Comparison of ENCODE assay signal across 29 mouse cellular contexts in genomic region chr13:95378696-95379095, GRCm38 (mm10). TPM values are rescaled to one million over a fixed set of nuclear protein-coding genes. Genes with fewer than 3 reads are reported as not detected.
A peak's percentile ranks its signal among the peaks of the same experiment; 100 is the strongest.
DNase-seq lines count a peak whose midpoint lies in the region.
"Had no signal": no experiment of that assay in that cellular context is flagged by ENCODE, and none has a peak within 500 bp of the region (broad histone marks: within the 10 kb centered on the region; RNA-seq: fewer than 3 reads in every experiment).

No protein-coding gene starts in this region.

- peak; percentile 62 to 75 for DNase-seq in heart, adult 18-20 months
- DNase-seq in heart, embryonic 10.5 days (ENCODE audit: low spot score): no peak
- DNase-seq in lung, postnatal 36 days: peak; percentile 8
- no peak for DNase-seq in lung, postnatal 4 days
- DNase-seq in NIH3T3 (ENCODE audit: low read depth): peak; percentile 48
- DNase-seq in heart, postnatal 25 days (ENCODE audit: low spot score): peak; percentile 51
- no peak for DNase-seq in layer of hippocampus, adult 8-10 months (ENCODE audit: low spot score in 2 of 2)
- no peak for DNase-seq in adrenal gland, adult (ENCODE audit: inconsistent age in 2 of 2, low spot score in 1 of 2)
- DNase-seq: adrenal gland, postnatal 25 days; cerebellum, adult 11-12 months; cerebellum, adult 9-11 months; embryo, embryonic 11 days; gastrocnemius, adult 2 months; gastrocnemius, postnatal 36 days; kidney, adult 8-10 months; kidney, postnatal 4 days; layer of hippocampus, postnatal 36 days; liver, embryonic 13.5 days; lung, embryonic 14.5 days had no signal

- no peaks in the 10 kb centered on the region for H3K36me3 ChIP-seq in heart, embryonic 10.5 days
- H3K36me3 ChIP-seq: embryonic facial prominence, embryonic 12.5 days; hindbrain, embryonic 10.5 days; hindbrain, embryonic 15.5 days; limb, embryonic 10.5 days; limb, embryonic 15.5 days; liver, embryonic 13.5 days; midbrain, embryonic 13.5 days; neural tube, embryonic 13.5 days had no signal

- no peak overlapping the region for H3K27ac ChIP-seq in heart, embryonic 10.5 days
- H3K27ac ChIP-seq: embryonic facial prominence, embryonic 12.5 days; gastrocnemius, adult 2 months; hindbrain, embryonic 10.5 days; hindbrain, embryonic 15.5 days; kidney, postnatal 0 days; limb, embryonic 10.5 days; limb, embryonic 15.5 days; liver, embryonic 13.5 days; macrophage; midbrain, embryonic 13.5 days; neural tube, embryonic 13.5 days had no signal

- intact Hi-C loops in heart, postnatal 25 days (cut with DNase I): no loop called here

- WGBS in heart, embryonic 10.5 days: 63% methylated on average over 3 of the region's 3 CpGs

- no peaks in the 10 kb centered on the region for H3K9me3 ChIP-seq in heart, embryonic 10.5 days
- H3K9me3 ChIP-seq: embryonic facial prominence, embryonic 12.5 days; hindbrain, embryonic 10.5 days; hindbrain, embryonic 15.5 days; limb, embryonic 10.5 days; limb, embryonic 15.5 days; liver, embryonic 13.5 days; midbrain, embryonic 13.5 days; neural tube, embryonic 13.5 days had no signal

- H3K27me3 ChIP-seq in heart, embryonic 10.5 days (ENCODE audit: insufficient read depth, poor library complexity, severe bottlenecking): no peaks in the 10 kb centered on the region
- H3K27me3 ChIP-seq: embryonic facial prominence, embryonic 12.5 days; hindbrain, embryonic 15.5 days; limb, embryonic 15.5 days; liver, embryonic 13.5 days; midbrain, embryonic 13.5 days; neural tube, embryonic 13.5 days had no signal

- peaks cover 13% of the 10 kb centered on the region for H3K4me1 ChIP-seq in heart, embryonic 10.5 days

- H3K4me3 ChIP-seq in heart, embryonic 10.5 days: no peak overlapping the region
- H3K4me3 ChIP-seq: embryonic facial prominence, embryonic 12.5 days; gastrocnemius, adult 2 months; hindbrain, embryonic 10.5 days; hindbrain, embryonic 15.5 days; limb, embryonic 10.5 days; limb, embryonic 15.5 days; liver, embryonic 13.5 days; midbrain, embryonic 13.5 days; neural tube, embryonic 13.5 days had no signal

RNA-seq across cellular contexts. Expression of gene Aggf1, which starts 3.5 kb away (rescaled TPM):
- total RNA-seq in heart, adult 18-20 months (2021): 10 to 100 TPM; 23.2 to 24.2 TPM
- 27.8 and 34.5 TPM in 2 replicates for polyA plus RNA-seq in heart, embryonic 10.5 days (2016; fragmentation: Nextera tagmentation; extraction: Ambion mirVana)
- 10 to 100 TPM; 19.2 to 21.4 TPM for total RNA-seq in heart, postnatal 25 days (2021)
- 10 to 100 TPM; 43.5 to 49.1 (median 46.5) TPM for total RNA-seq in layer of hippocampus, adult 8-10 months (2022)

RNA-seq across cellular contexts. Expression of gene Zbed3, which starts 55.3 kb away (rescaled TPM):
- total RNA-seq in heart, adult 18-20 months (2021): 10 to 100 TPM; 13.0 to 13.5 TPM
- 52.1 and 56.2 TPM in 2 replicates for polyA plus RNA-seq in heart, embryonic 10.5 days (2016; fragmentation: Nextera tagmentation; extraction: Ambion mirVana)
- 10 to 100 TPM; 15.1 to 16.2 TPM for total RNA-seq in heart, postnatal 25 days (2021)
- 10 to 100 TPM; 13.6 to 17.9 (median 15.4) TPM for total RNA-seq in layer of hippocampus, adult 8-10 months (2022)
- total RNA-seq: MEL had no signal

Comparison
In these comparisons a context has a peak if more than half of its experiments do, and no peak if none do; other contexts are left out.
1. DNase-seq: peak in heart, adult 18-20 months (2 of 2), lung, postnatal 36 days (single experiment), NIH3T3 (single experiment) and heart, postnatal 25 days (single experiment); none in heart, embryonic 10.5 days (single experiment), lung, postnatal 4 days (0 of 2), layer of hippocampus, adult 8-10 months (0 of 2) and adrenal gland, adult (0 of 2).